Mouse (Mus musculus) cerebellum, postnatal 4 days (tissue): ENCODE results near the gene Nr1h4.

Experiments used
- DNase-seq, 2 experiments: peaks; one replicate each; pipeline ENCODE4 v3.0.0; 2022; ENCODE audit warnings: low spot score in 2 of 2, mixed read lengths in 1 of 2

Gene Nr1h4

DNA sequence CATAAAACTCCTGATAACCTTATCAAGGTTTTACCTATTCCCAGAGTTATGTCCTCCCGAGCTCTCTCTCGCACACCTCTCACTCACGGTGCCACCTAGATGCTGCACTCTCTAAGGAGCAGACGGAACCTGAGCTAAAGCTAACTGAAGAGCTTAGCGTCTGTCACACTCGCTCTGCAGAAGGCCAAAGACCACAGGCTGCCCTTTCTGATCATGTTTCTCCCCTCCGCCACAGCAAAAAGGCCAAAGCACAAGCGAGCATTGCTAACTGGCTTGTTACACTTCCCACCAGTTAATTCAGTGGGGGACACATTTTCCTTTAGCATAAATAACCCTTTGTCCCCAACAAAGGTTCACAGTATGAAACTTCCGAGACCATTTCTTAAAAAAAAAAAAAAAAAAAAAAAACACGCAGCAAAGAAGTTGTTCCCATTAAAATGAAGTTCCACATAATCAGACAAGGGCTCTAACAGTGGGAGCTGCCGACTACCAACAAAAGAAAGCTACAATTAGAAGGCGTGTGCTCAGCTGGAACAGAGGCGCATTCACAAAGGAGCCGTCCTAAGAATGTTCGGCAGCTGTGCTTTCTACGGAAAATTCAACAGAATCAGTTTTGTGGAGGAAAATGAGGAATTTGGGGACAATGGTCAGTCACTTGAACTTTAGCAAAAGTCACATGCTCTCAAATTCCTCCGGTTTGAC is 98.7 kb downstream of the Nr1h4 start:
- no peak for DNase-seq

DNA sequence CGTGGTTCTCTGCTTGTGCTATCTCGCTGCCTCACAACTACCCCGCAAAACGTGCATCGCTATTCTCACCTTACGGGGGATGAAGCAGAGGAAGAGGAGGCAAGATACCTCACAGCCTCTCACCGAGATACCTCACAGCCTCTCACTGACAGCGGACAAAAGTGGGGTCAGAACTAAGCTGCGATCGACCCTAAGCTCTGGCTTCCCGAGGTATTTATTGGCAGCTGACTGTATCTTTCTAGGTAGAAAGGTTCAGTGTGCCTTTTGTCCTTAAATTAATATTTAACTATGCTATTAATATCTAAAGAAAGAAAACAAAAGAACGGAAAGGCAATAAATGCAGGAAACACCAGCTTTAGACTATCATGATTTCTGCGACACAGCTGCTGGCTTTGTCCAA is 100.6 kb downstream of the Nr1h4 start:
- DNase-seq = no peak

- no peak for DNase-seq
These were observed 102.6 kb downstream of the Nr1h4 start for GRCm38 (mm10) chr10:89430751-89431150.

GRCm38 (mm10) chr10:89424800-89425393 is 108.5 kb downstream of the Nr1h4 start:
- DNase-seq = no peak

DNA sequence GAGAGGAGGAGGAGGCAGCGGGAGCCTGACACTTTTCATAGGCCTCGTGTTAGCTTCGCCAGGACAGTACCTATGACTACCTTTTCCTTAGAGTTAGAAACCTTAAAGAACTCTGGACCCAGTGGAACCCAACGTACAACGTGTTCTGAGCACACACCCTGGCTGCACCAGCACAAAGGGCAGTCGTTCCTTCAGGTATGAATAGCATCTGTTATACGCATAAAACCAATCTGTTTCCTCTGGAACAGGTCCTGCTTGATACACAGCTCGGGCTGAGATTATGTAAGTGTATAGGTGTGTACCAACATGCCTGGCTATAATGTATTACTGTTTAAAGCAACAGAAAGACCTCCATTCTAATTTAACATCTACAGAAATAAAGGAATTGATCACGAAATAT is 109.2 kb downstream of the Nr1h4 start:
- no peak for DNase-seq

DNA sequence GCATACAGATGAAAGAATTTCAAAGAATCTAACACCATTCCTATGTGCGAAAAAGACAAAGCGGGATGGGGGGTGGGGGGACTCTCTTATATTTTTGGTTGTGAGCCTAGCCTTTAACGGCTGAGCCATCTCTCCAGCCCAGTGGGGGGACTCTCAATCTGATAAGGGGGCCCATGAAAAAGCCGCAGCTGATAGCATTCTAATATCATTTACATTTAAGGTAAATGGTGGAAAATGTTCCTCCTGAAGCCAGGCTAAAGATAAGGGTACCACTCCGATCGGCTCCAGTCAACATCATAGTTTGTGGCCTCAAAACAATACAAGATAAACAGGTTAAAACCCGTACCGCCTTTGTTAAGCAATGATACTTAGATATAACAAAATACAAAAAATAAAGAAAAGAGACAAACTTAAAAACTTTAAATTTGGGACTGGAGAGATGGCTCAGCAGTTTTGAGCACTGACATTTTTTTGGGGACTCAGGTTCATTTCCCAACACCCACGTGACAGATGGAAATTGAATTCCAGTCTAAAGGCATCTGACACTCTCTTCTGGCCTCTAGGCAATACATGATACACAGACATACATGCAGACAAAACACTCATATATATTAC is 110.1 kb downstream of the Nr1h4 start:
- no peak for DNase-seq

DNA sequence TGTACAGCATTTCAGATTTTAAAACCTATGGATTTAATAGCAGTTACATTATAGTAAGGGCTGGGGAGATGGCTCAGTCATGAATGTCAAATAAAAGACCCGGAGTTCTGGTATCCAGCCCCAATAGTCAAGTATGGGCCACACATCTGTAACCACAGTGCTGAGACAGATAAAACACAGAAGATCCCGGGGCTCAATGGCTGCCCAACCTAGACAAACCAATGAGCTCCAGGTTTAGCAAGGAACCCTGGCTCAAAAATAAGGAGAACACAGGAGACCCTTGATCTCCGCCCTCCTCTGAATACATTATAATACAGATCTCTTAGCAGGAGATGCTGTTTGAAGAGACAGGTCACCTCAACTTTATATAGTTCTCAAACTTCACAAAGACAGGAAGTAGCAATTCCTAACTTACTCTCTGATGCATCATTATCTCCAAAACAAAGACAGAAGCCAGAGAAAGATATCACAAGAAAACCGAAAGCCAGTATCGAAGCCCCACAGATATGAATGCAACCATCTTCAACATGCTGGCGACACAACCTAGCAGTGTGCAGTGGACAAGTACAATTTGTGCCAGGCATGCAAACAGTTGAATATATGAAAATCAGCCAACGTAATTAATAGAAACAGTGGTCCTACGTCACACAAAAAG is 110.8 kb downstream of the Nr1h4 start:
- no peak for DNase-seq

DNA sequence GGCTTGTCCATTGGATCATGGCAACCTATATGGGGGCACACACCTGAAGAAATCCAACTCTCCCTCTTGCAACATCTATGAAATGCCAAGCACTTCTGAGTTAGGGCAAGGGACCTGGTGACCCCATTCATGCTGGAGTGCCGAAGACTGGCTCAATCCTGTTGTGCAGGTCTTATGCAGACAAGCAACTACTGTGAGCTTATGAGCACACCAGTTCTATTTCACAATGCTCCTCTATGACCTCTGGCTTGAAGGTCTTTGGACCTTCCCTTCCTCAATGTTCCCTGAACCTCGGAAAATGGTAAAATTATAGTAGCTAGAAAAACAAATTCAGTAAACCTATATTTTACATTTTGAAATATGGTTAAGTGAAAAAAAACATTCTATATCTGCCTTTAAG is 115.4 kb downstream of the Nr1h4 start:
- no peak for DNase-seq

DNA sequence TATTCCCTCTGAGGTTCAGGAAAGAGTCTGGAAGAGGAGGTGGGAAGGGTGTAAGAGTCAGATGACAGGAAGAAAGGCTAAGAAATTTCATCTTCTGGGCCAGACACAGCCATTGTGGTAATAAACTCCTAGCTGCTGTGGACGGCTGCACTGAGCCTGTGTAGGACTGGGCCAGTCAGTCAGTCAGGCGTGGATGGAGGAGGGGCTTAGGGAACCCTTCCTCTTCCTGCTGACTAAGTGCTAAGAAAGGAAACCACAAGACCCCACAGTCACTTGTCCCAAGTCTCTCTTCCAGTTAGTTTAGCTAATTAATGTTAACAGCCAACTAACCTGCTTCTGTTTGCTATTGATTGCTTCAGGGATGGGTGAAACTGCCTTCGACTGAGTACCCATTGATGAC is 117.9 kb downstream of the Nr1h4 start:
- no peak for DNase-seq

DNA sequence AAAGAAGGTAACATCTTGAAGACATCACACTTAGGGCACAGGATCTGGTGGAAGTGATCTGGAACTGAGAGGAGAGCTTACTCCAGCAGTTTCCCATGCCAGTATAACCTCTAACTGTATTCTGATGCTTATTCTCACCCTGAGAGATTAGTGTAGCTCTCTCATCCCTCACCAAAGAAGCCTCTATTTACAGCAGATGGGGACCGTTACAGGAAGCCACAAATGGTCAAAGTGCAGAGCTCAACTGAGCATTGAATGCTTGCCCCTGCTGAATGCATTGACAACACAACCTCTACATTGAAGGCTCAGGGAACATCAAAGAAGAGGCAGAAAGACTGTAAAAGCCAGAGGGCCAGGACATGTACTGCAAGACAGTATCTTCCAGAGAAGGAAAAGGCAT is 125.8 kb downstream of the Nr1h4 start:
- no peak for DNase-seq

DNA sequence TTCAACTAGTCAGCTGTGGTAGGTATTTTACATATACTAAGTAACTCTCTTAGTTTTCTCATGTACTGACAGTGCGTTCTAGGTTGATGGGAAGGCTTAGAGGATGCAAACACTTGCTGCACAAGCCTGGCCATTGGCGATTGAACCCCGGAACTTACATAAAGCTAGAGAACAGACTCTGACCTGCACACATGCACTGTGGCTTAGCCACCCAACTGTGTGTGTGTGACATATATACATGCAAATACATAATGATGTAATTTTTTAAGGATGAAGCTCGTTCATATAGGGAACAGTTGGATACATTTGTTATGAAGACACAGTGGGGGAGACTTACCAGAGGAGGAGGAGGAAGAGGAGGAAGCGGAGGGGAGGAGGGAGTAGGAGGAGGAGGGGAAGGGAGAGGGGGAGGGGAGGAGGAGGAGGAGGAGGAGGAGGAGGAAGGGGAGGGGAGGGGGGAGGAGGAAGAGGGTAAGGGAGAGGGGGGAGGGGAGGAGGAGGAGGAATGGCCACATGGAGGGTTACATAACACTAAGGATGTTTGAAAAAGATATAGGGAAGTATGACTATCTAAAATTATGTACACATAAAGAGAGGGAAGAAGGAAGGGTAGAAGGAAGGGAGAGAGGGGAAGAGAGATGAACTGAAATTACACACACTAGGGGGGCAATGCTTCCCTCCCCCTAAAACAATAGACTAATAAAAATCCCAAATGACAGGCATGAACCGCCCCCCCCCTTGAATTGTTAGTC is 126.5 kb downstream of the Nr1h4 start:
- no peak for DNase-seq

- no peak for DNase-seq
These were observed 128.4 kb downstream of the Nr1h4 start for GRCm38 (mm10) chr10:89404936-89405335.
